ENCODE assay signal across 11 mouse cellular contexts in the genomic region with DNA sequence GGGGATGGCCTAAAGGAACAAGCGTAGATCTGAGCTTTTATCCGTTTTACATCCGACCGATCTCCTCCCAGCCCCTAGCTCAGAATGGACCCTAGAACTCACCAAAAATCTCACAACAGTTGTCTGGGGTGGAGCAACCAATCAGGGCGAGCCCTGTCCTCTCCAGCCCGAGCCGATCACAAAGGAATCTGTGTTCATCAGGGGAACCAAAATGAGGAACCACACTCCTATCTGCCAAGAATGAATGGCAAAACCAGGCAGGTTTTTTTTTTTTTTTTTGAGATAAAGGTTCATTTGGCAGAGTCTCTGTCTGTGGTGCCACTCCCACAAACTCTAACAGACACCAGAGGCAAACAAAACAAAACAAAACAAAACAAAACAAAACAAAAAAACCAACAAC. TPM values are rescaled to one million over a fixed set of nuclear protein-coding genes. Genes with fewer than 3 reads are reported as not detected.
DNase-seq lines count a peak whose midpoint lies in the region; ATAC-seq lines count a peak whose summit lies in the region.
"Had no signal": no experiment of that assay in that cellular context is flagged by ENCODE, and none has a peak within 500 bp of the region (broad histone marks: within the 10 kb centered on the region; RNA-seq: fewer than 3 reads in every experiment).

No protein-coding gene starts in this region.

- H3K9me3 ChIP-seq in kidney, embryonic 16.5 days (ENCODE audit: low read length): no peaks in the 10 kb centered on the region
- H3K9me3 ChIP-seq in forebrain, embryonic 14.5 days (replicated peaks; ENCODE audit: control insufficient read depth, low read length): no peaks in the 10 kb centered on the region
- H3K9me3 ChIP-seq in midbrain, embryonic 16.5 days (replicated peaks; ENCODE audit: control insufficient read depth, low read length, poor library complexity, severe bottlenecking): no peaks in the 10 kb centered on the region
- H3K9me3 ChIP-seq: limb, embryonic 13.5 days; neural tube, embryonic 12.5 days; stomach, embryonic 15.5 days had no signal

- no peak for ATAC-seq in kidney, embryonic 16.5 days (ENCODE audit: low FRiP score, low TSS enrichment)
- ATAC-seq in forebrain, embryonic 14.5 days: no peak
- no peak for ATAC-seq in midbrain, embryonic 16.5 days

- WGBS in kidney, embryonic 16.5 days: 53% methylated on average over 7 of the region's 7 CpGs
- 26% methylated on average over 7 of the region's 7 CpGs for WGBS in forebrain, embryonic 14.5 days
- 30% methylated on average over 7 of the region's 7 CpGs for WGBS in midbrain, embryonic 16.5 days

- H3K4me2 ChIP-seq in kidney, embryonic 16.5 days (replicated peaks; ENCODE audit: low read depth, low read length): peak overlapping the region; percentile 42
- peak overlapping the region; percentile 87 for H3K4me2 ChIP-seq in forebrain, embryonic 14.5 days (ENCODE audit: low read length)
- peak overlapping the region; percentile 87 for H3K4me2 ChIP-seq in midbrain, embryonic 16.5 days (ENCODE audit: low read length)

- H3K4me1 ChIP-seq in kidney, embryonic 16.5 days (ENCODE audit: insufficient read depth, low read length): peaks cover 72% of the 10 kb centered on the region
- H3K4me1 ChIP-seq in forebrain, embryonic 14.5 days (ENCODE audit: control insufficient read depth, insufficient read depth, low read length): peaks cover 32% of the 10 kb centered on the region
- H3K4me1 ChIP-seq in midbrain, embryonic 16.5 days (ENCODE audit: control insufficient read depth, insufficient read depth, low read length): peaks cover 47% of the 10 kb centered on the region

- no peaks in the 10 kb centered on the region for H3K27me3 ChIP-seq in kidney, embryonic 16.5 days (ENCODE audit: insufficient read depth, low read length)
- H3K27me3 ChIP-seq in forebrain, embryonic 14.5 days (replicated peaks; ENCODE audit: control insufficient read depth, insufficient read depth, low read length): no peaks in the 10 kb centered on the region
- H3K27me3 ChIP-seq in midbrain, embryonic 16.5 days (ENCODE audit: control insufficient read depth, insufficient read depth, low read depth, low read length): no peaks in the 10 kb centered on the region
- H3K27me3 ChIP-seq: limb, embryonic 13.5 days; neural tube, embryonic 12.5 days; stomach, embryonic 15.5 days had no signal

- DNase-seq in kidney, postnatal 25 days: no peak
- peak; percentile 74 for DNase-seq in MEL-GATA-1-ER (ENCODE audit: extremely low read depth, low read depth)
- DNase-seq in forebrain, embryonic 14.5 days (ENCODE audit: low spot score): no peak
- no peak for DNase-seq in urinary bladder, adult 18-20 months (ENCODE audit: low spot score in 2 of 2)
- no peak for DNase-seq in cerebellum, postnatal 36 days

- H3K27ac ChIP-seq in kidney, embryonic 16.5 days (ENCODE audit: low read length): no peak overlapping the region
- H3K27ac ChIP-seq in forebrain, embryonic 14.5 days (ENCODE audit: low read depth, low read length): no peak overlapping the region
- no peak overlapping the region for H3K27ac ChIP-seq in midbrain, embryonic 16.5 days (ENCODE audit: low read length)
- H3K27ac ChIP-seq: limb, embryonic 13.5 days; neural tube, embryonic 12.5 days; stomach, embryonic 15.5 days had no signal

- H3K9ac ChIP-seq in kidney, embryonic 16.5 days (replicated peaks; ENCODE audit: low read length): no peak overlapping the region
- H3K9ac ChIP-seq in forebrain, embryonic 14.5 days (ENCODE audit: low read length): no peak overlapping the region
- no peak overlapping the region for H3K9ac ChIP-seq in midbrain, embryonic 16.5 days (ENCODE audit: low read depth, low read length)
- H3K9ac ChIP-seq: limb, embryonic 13.5 days; stomach, embryonic 15.5 days had no signal

- H3K4me3 ChIP-seq in kidney, embryonic 16.5 days (ENCODE audit: low read length): 0 out of 2 replicates have a peak overlapping the region, but pooled peaks have one; percentile 20
- H3K4me3 ChIP-seq in forebrain, embryonic 14.5 days (ENCODE audit: low read depth, low read length): no peak overlapping the region
- no peak overlapping the region for H3K4me3 ChIP-seq in midbrain, embryonic 16.5 days (ENCODE audit: low read depth, low read length)
- H3K4me3 ChIP-seq: limb, embryonic 13.5 days; neural tube, embryonic 12.5 days; stomach, embryonic 15.5 days had no signal

- H3K36me3 ChIP-seq in kidney, embryonic 16.5 days (ENCODE audit: insufficient read depth, low read length): no peaks in the 10 kb centered on the region
- H3K36me3 ChIP-seq in forebrain, embryonic 14.5 days (ENCODE audit: control insufficient read depth, insufficient read depth, low read length): no peaks in the 10 kb centered on the region
- H3K36me3 ChIP-seq in midbrain, embryonic 16.5 days (ENCODE audit: control insufficient read depth, insufficient read depth, low read length): no peaks in the 10 kb centered on the region
- H3K36me3 ChIP-seq: neural tube, embryonic 12.5 days; stomach, embryonic 15.5 days had no signal

RNA-seq across cellular contexts. Expression of gene Map3k14, which starts 2.1 kb away (rescaled TPM):
- 5.3 and 6.7 TPM in 2 replicates for polyA plus RNA-seq in kidney, embryonic 16.5 days (2015; fragmentation: Nextera tagmentation; extraction: Ambion mirVana)
- 1.7 and 2.7 TPM in 2 replicates for polyA plus RNA-seq in forebrain, embryonic 14.5 days (2014; fragmentation: Nextera tagmentation; extraction: Ambion mirVana)
- 4.4 TPM in 2 replicates for polyA plus RNA-seq in midbrain, embryonic 16.5 days (2015; fragmentation: Nextera tagmentation; extraction: Ambion mirVana)

RNA-seq across cellular contexts. Expression of gene Spata32, which starts 47.0 kb away (rescaled TPM):
- not detected in 2 replicates for polyA plus RNA-seq in kidney, embryonic 16.5 days (2015; fragmentation: Nextera tagmentation; extraction: Ambion mirVana)
- not detected in 2 replicates for polyA plus RNA-seq in forebrain, embryonic 14.5 days (2014; fragmentation: Nextera tagmentation; extraction: Ambion mirVana)
- 1.2 and 1.3 TPM in 2 replicates for polyA plus RNA-seq in midbrain, embryonic 16.5 days (2015; fragmentation: Nextera tagmentation; extraction: Ambion mirVana)
- polyA plus RNA-seq: intestine, embryonic 14.5 days; limb, embryonic 13.5 days; stomach, embryonic 15.5 days had no signal

RNA-seq across cellular contexts. Expression of gene 1700023F06Rik, which starts 56.9 kb away (rescaled TPM):
- polyA plus RNA-seq in kidney, embryonic 16.5 days (2015; fragmentation: Nextera tagmentation; extraction: Ambion mirVana): 0.27 and 0.82 TPM in 2 replicates
- 0.78 and 1.2 TPM in 2 replicates for polyA plus RNA-seq in forebrain, embryonic 14.5 days (2014; fragmentation: Nextera tagmentation; extraction: Ambion mirVana)
- polyA plus RNA-seq in midbrain, embryonic 16.5 days (2015; fragmentation: Nextera tagmentation; extraction: Ambion mirVana): 2.3 and 3.1 TPM in 2 replicates
